Mouse (Mus musculus) E14TG2a.4 (cell line): ENCODE results near the gene Gucd1.

Experiments
- H3K27me3 ChIP-seq: 2 replicates; pipeline ENCODE4 v1.6.1; 2014; ENCODE audit warnings: low read length, control low read depth; ENCODE audit not compliant: insufficient read depth
- H3K36me3 ChIP-seq: 2 replicates; pipeline ENCODE4 v1.6.1; 2014; ENCODE audit warnings: low read length, control low read depth; ENCODE audit not compliant: insufficient read depth
- H3K4me1 ChIP-seq: replicated peaks from 2 replicates; pipeline ENCODE4 v1.6.1; 2014; ENCODE audit warnings: low read depth, low read length, control low read depth
- H3K4me3 ChIP-seq: replicated peaks from 2 replicates; pipeline ENCODE4 v1.5.1; 2014; ENCODE audit warnings: mild to moderate bottlenecking, low read length
- H3K9me3 ChIP-seq: 2 replicates; pipeline ENCODE4 v1.6.1; 2014; ENCODE audit warnings: low read length, control low read depth
- CTCF ChIP-seq: conservative IDR thresholded peaks from 2 replicates; pipeline ENCODE4 v1.5.1; 2014; ENCODE audit warnings: low read length
- NANOG ChIP-seq: IDR thresholded peaks from 2 replicates; pipeline ENCODE4 v1.6.1; 2014; ENCODE audit warnings: borderline replicate concordance, low read length, mixed read lengths
- POU5F1 ChIP-seq: IDR thresholded peaks from 2 replicates; pipeline ENCODE4 v1.6.1; 2014; ENCODE audit warnings: low read length, borderline replicate concordance

Gene Gucd1

DNA sequence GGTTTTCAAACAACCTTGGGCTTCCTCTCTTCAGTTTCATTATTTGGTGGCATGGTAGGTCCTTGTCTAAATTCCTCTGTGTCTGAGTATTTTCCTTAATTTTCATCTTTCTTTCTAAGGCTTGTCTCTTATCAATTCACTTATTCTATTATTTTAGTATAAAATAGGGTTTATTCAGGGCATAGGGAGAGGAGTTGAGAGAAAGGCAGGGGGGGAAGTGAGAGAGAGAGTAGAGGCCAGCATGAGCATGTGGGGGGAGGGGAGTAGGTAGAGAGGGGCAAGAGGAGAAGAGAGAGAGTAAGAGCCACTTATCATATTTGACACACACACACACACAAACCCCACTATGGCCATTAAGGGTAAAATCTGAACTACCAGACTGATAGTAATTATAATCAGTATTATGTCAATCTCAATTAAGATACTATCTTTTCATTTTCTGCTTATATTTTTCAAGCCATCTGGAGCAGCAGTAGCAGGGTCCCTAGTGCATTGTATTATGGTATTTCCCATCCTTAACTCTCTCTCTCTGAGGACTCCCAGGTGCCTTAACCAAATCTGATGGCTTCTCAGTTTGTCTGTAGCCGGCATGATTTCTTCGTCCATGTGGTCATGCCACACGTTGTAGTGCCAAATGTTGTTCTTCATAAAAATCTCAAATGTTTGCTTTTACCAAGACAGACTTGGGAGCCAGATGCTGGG lies 26.4 kb downstream of the Gucd1 start:
- H3K4me3 ChIP-seq = no peak overlapping the region
- H3K4me1 ChIP-seq = no peaks in the 10 kb centered on the region
- peaks cover 4% of the 10 kb centered on the region; the same call in 1 of the 2 replicates for H3K27me3 ChIP-seq
- TF ChIP-seq NANOG (no peak), POU5F1 (no peak), CTCF (no peak)
- H3K36me3 ChIP-seq = no peaks in the 10 kb centered on the region
- no peaks in the 10 kb centered on the region for H3K9me3 ChIP-seq

DNA sequence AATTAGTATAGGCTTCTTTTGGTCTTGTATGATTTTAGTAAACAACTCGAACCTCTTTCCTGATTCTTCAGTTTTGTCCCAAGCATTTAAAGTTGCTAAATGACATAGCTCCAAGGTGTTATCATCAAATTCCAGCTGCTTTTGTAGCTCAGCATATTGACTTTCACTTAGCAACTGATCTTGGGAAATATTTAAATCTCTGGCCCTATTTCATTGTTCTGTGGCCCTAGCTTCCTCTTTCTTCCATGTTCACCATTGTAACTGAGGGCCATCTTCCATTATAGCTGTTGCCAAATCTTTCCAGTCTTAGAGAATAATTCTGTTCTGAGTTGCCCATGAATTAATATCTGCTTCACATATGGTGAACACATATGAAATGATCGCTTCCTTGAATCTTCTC lies 27.0 kb downstream of the Gucd1 start:
- H3K9me3 ChIP-seq = no peaks in the 10 kb centered on the region
- H3K27me3 ChIP-seq = peaks cover 4% of the 10 kb centered on the region; the same call in 1 of the 2 replicates
- no peaks in the 10 kb centered on the region for H3K36me3 ChIP-seq
- no peak overlapping the region for H3K4me3 ChIP-seq
- no peaks in the 10 kb centered on the region for H3K4me1 ChIP-seq
- TF ChIP-seq NANOG (no peak), POU5F1 (no peak), CTCF (no peak)

DNA sequence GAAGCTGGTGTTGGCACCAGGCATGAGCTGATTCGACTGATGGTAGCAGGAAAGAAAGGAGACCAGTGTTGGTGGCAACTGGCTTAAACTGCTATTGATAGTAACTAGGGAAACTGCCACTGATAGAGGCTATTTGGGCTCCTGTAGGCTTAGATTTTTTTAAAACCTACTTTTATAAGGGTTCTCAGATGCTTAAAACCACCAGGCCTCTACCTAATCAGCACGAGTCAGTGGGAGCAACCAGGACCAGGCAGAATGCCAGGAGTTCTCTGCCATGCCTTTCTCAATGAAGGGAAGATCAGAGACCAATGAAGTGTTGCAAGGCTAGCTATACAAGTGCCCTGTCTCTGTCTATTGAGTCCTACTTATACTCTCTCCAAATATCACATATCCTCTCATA lies 28.2 kb downstream of the Gucd1 start:
- H3K4me3 ChIP-seq = no peak overlapping the region
- no peaks in the 10 kb centered on the region for H3K36me3 ChIP-seq
- TF ChIP-seq CTCF (no peak), POU5F1 (no peak), NANOG (no peak)
- H3K4me1 ChIP-seq = no peaks in the 10 kb centered on the region
- H3K9me3 ChIP-seq = no peaks in the 10 kb centered on the region
- 0 out of 2 replicates have a peak, but pooled peaks cover 8% of the 10 kb centered on the region for H3K27me3 ChIP-seq

DNA sequence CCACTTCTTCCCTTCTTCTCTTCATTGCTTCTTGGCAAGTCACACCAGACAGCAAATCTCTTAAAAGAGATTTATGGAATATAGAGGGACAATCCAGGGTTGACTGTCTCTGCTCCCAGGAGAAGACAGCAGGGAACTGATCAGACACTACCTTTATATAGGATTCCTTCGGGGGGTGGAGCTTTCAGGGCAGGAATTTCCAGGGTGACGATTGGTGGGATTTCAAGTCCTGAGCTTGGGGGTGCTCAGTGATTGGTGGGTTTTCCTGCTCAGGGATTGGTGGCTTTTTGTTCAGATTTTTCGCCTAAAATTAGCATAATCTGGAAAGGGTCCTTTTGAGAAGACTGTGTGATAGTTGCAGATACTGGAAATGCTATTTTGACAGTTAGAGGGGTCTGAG lies 30.6 kb downstream of the Gucd1 start:
- Histone ChIP-seq H3K9me3 (no peaks in the 10 kb centered on the region), H3K36me3 (no peaks in the 10 kb centered on the region), H3K4me1 (no peaks in the 10 kb centered on the region), H3K4me3 (no peak overlapping the region), H3K27me3 (peaks cover 16% of the 10 kb centered on the region; the same call in 1 of the 2 replicates)
- TF ChIP-seq NANOG = no peak
- no peak for TF ChIP-seq CTCF
- TF ChIP-seq POU5F1 = no peak

DNA sequence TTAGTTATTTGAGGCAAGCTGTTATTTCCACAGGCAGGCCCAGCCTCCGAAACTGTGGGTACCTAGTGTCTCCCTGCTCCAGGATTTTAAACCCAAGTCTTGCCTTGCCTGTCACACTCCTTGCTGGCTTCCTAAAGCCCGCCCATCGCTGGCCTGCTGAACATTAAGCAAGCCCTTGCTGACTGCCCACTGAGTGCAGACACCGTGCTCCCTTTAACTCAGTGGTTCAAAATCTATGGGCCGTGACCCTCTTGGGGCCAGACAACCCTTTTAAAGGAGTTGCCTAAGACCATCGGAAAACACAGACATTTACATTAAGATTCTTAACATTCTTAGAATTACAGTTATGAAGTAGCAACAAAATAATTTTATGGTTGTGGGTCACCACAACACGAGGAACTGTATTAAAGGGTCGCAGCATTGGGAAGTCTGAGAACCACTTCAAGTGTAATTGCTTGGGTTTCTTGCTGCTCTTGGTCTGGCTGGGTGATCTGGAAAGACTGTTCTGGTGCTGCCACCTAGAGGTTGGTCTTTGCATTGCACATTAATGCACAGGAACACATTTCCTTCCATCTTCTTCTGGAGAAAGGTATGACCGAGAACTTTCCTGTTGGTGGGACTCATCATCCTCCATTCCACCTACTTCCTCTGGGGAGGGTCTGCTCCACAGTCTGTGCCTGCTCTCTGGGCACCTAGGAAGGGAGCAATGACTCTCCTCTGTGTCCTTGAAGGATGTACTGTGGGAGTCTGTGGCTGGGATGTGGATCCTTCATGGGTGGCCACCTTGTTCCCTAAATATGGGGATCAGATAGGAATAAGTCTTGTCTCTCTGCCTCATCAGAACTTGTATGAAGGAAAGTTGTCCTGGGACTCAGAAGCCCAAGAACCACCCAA lies 31.4 kb downstream of the Gucd1 start:
- Histone ChIP-seq H3K4me3 (no peak overlapping the region), H3K4me1 (no peaks in the 10 kb centered on the region), H3K9me3 (no peaks in the 10 kb centered on the region), H3K36me3 (no peaks in the 10 kb centered on the region), H3K27me3 (peaks cover 16% of the 10 kb centered on the region; the same call in 1 of the 2 replicates)
- TF ChIP-seq POU5F1 (no peak), CTCF (peak; percentile 81), NANOG (no peak)

DNA sequence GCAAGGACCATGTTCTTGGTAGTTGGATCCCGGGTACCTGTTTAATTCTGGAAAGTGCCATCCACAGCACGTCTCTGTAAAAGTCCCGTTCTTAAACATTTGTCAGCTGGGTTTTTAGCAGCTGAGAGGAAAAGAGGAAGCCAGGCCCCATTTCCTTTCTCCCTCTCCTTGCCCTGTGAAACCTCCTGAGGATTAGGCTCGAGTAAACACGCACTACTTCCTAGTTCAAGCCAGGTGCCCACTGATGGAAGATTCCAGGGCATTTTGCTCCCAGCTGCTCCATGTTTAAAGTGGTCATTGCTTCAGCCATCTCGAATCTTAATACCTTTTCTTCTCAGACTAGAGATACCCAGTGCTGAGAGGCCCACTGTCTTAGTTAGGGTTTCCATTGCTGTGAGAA lies 33.0 kb downstream of the Gucd1 start:
- Histone ChIP-seq H3K4me3 (no peak overlapping the region), H3K36me3 (no peaks in the 10 kb centered on the region), H3K4me1 (no peaks in the 10 kb centered on the region), H3K9me3 (no peaks in the 10 kb centered on the region), H3K27me3 (peaks cover 16% of the 10 kb centered on the region; the same call in 1 of the 2 replicates)
- no peak for TF ChIP-seq NANOG
- no peak for TF ChIP-seq POU5F1
- no peak for TF ChIP-seq CTCF

DNA sequence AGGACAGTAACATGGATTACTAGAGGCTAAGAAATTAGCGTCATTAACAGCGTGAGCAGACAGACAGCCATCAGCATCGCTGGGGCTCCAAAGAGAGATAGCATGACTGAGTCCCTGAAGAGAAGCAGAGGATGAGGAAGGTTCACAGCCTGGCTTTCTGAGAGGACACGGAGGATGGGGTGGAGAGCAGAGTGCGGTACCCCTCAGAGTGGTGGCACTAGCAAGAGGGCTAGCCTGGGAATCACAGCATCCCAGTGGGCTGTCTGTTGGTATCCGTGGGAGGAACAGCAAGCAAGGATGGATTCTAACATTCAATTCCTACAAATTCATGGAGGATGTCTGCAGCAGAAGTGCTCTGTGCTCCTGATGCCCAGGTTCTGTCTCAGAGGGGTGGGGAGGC lies 33.7 kb downstream of the Gucd1 start:
- Histone ChIP-seq H3K9me3 (no peaks in the 10 kb centered on the region), H3K4me3 (no peak overlapping the region), H3K27me3 (peaks cover 16% of the 10 kb centered on the region; the same call in 1 of the 2 replicates), H3K4me1 (no peaks in the 10 kb centered on the region), H3K36me3 (no peaks in the 10 kb centered on the region)
- TF ChIP-seq POU5F1 (no peak), CTCF (no peak), NANOG (no peak)

DNA sequence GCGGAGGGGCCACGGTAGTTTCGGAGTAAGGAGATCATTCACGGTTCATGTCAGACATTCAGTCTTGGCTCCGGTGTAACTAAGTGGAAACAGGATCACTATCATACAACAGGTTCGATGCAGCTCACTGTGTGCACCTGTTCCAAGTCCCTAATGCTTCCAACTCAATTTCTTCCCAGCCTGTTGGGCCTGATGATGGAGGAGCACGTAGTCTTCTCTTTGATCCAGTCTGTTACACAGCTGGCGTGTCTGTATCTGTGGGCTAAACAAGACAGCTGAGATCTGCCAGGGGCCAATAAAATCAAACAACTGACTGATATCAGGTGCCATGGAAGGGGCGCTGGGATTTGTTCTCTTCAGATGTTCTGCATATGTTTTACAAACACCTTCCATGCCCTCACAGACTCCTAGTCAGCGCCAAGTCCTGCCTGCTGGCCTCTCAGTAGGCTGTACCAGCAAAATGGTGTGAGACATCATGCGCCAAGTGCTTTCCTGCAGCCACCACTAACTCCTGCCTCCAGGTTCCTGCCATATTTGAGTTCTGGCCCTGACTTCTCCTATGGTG lies 34.8 kb downstream of the Gucd1 start:
- no peaks in the 10 kb centered on the region for H3K4me1 ChIP-seq
- no peaks in the 10 kb centered on the region for H3K36me3 ChIP-seq
- H3K27me3 ChIP-seq = peaks cover 16% of the 10 kb centered on the region; the same call in 1 of the 2 replicates
- H3K9me3 ChIP-seq = no peaks in the 10 kb centered on the region
- H3K4me3 ChIP-seq = no peak overlapping the region
- TF ChIP-seq NANOG (no peak), POU5F1 (no peak), CTCF (no peak)
